9 mouse cellular contexts compared by ENCODE assay signal in genomic region chr12:35674487-35674886, GRCm38 (mm10).
A peak's percentile ranks its signal among the peaks of the same experiment; 100 is the strongest.
DNase-seq lines count a peak whose midpoint lies in the region; ATAC-seq and TF ChIP-seq lines count a peak whose summit lies in the region.
"Had no signal": no experiment of that assay in that cellular context is flagged by ENCODE, and none has a peak within 500 bp of the region (broad histone marks: within the 10 kb centered on the region; RNA-seq: fewer than 3 reads in every experiment).

No protein-coding gene starts in this region.

- DNase-seq in liver, adult 2 months (ENCODE audit: extremely low read depth, low read depth, low spot score), result peak; percentile 76
- peak; percentile 55 for DNase-seq in WW6 (ENCODE audit: low read depth, low spot score)
- DNase-seq in embryo, embryonic 11 days, result peak; percentile 49
- peak; percentile 69 to 73 for DNase-seq in kidney, postnatal 4 days
- DNase-seq in lung, postnatal 36 days, result peak; percentile 91
- DNase-seq in thymus, postnatal 10 days (ENCODE audit: low spot score in 2 of 2), result peak; percentile 29 to 56

- H3K27me3 ChIP-seq in liver, adult 2 months (ENCODE audit: control insufficient read depth, insufficient read depth, low read length), result no peaks in the 10 kb centered on the region
- H3K27me3 ChIP-seq in liver, embryonic 12.5 days (replicated peaks), result no peaks in the 10 kb centered on the region
- H3K27me3 ChIP-seq in hindbrain, embryonic 13.5 days, result no peaks in the 10 kb centered on the region
- H3K27me3 ChIP-seq: limb, embryonic 15.5 days had no signal

- no peak overlapping the region for H3K9ac ChIP-seq in liver, adult 2 months (ENCODE audit: low read depth, low read length)
- no peak overlapping the region for H3K9ac ChIP-seq in liver, embryonic 12.5 days
- H3K9ac ChIP-seq in hindbrain, embryonic 13.5 days, result no peak overlapping the region
- H3K9ac ChIP-seq: limb, embryonic 15.5 days had no signal

- 23% methylated on average over 6 of the region's 6 CpGs for WGBS in liver, adult 2 months
- 36% methylated on average over 6 of the region's 6 CpGs for WGBS in liver, embryonic 12.5 days (ENCODE audit: insufficient replicate concordance)
- 52% methylated on average over 6 of the region's 6 CpGs for WGBS in hindbrain, embryonic 13.5 days

- H3K4me3 ChIP-seq in liver, adult 2 months (ENCODE audit: insufficient read depth, low read depth, low read length), result no peak overlapping the region
- no peak overlapping the region for H3K4me3 ChIP-seq in liver, embryonic 12.5 days
- H3K4me3 ChIP-seq in hindbrain, embryonic 13.5 days, result no peak overlapping the region
- H3K4me3 ChIP-seq: limb, embryonic 15.5 days had no signal

- no peaks in the 10 kb centered on the region for H3K79me2 ChIP-seq in liver, adult 2 months (ENCODE audit: control insufficient read depth, insufficient read depth, low read length)

- peaks cover 1% of the 10 kb centered on the region for H3K4me1 ChIP-seq in liver, adult 2 months (ENCODE audit: control insufficient read depth, insufficient read depth, low read length)
- H3K4me1 ChIP-seq in liver, embryonic 12.5 days, result no peaks in the 10 kb centered on the region
- no peaks in the 10 kb centered on the region for H3K4me1 ChIP-seq in hindbrain, embryonic 13.5 days (replicated peaks)
- H3K4me1 ChIP-seq: limb, embryonic 15.5 days had no signal

- peak; percentile 44; the same call in 1 of the 2 replicates for TF ChIP-seq CTCF in liver, adult 2 months (IDR thresholded peaks at IDR 0.05; ENCODE audit: low read depth, low read length)

- no peaks in the 10 kb centered on the region for H3K9me3 ChIP-seq in liver, embryonic 12.5 days (replicated peaks)
- no peaks in the 10 kb centered on the region for H3K9me3 ChIP-seq in hindbrain, embryonic 13.5 days
- H3K9me3 ChIP-seq: limb, embryonic 15.5 days had no signal

- H3K27ac ChIP-seq in liver, adult 2 months (replicated peaks; ENCODE audit: insufficient read depth, low read depth, low read length), result no peak overlapping the region
- no peak overlapping the region for H3K27ac ChIP-seq in liver, embryonic 12.5 days
- no peak overlapping the region for H3K27ac ChIP-seq in hindbrain, embryonic 13.5 days
- H3K27ac ChIP-seq: limb, embryonic 15.5 days had no signal

- no peak for ATAC-seq in liver, embryonic 12.5 days
- no peak for ATAC-seq in hindbrain, embryonic 13.5 days (ENCODE audit: low FRiP score)

- no peak overlapping the region for H3K4me2 ChIP-seq in liver, embryonic 12.5 days
- H3K4me2 ChIP-seq in hindbrain, embryonic 13.5 days, result no peak overlapping the region
- H3K4me2 ChIP-seq: limb, embryonic 15.5 days had no signal

- TF ChIP-seq POLR2A in liver, adult 2 months (IDR thresholded peaks at IDR 0.05; ENCODE audit: extremely low read depth, insufficient read depth, low read length), result no peak

- H3K36me3 ChIP-seq in liver, adult 2 months (ENCODE audit: control insufficient read depth, insufficient read depth, low read length), result no peaks in the 10 kb centered on the region
- H3K36me3 ChIP-seq in liver, embryonic 12.5 days, result no peaks in the 10 kb centered on the region
- no peaks in the 10 kb centered on the region for H3K36me3 ChIP-seq in hindbrain, embryonic 13.5 days
- H3K36me3 ChIP-seq: limb, embryonic 15.5 days had no signal
